Mouse (Mus musculus): ENCODE measurements at regions not wholly inside any gene's neighbourhood (a gene's known extent, or its start where the extent isn't known, plus 50 kb on each side); places are given as distances from the start of the nearest gene placed in this dataset.

GRCm38 (mm10) chr9:61633936-61634335 is 261.8 kb downstream of the Tle3 start:
- DNase-seq (ENCODE audit: low spot score): no peak

DNA sequence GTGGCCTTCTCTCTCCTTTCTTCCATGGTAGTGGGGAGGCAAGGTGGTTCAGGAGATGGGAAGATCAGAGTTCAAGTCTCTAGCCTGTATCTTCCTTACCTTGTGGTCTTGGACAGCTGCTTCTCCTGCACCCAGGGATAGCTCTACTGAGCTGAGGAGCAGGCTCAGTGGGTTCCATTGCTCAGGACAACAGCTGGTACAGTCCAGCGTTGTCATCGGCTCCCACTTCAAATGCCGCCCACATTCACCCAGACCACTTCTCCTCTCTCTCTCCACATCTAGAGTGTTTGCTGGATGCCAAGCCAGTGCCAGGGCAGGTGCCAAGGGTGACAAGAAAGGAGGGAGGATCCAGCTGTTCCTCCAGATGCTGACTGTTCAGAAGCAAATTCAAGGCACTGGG is 260.4 kb downstream of the Tle3 start:
- DNase-seq (ENCODE audit: low spot score): no peak

GRCm38 (mm10) chr9:61631097-61631496 is 258.9 kb downstream of the Tle3 start:
- no peak for DNase-seq (ENCODE audit: low spot score)

DNA sequence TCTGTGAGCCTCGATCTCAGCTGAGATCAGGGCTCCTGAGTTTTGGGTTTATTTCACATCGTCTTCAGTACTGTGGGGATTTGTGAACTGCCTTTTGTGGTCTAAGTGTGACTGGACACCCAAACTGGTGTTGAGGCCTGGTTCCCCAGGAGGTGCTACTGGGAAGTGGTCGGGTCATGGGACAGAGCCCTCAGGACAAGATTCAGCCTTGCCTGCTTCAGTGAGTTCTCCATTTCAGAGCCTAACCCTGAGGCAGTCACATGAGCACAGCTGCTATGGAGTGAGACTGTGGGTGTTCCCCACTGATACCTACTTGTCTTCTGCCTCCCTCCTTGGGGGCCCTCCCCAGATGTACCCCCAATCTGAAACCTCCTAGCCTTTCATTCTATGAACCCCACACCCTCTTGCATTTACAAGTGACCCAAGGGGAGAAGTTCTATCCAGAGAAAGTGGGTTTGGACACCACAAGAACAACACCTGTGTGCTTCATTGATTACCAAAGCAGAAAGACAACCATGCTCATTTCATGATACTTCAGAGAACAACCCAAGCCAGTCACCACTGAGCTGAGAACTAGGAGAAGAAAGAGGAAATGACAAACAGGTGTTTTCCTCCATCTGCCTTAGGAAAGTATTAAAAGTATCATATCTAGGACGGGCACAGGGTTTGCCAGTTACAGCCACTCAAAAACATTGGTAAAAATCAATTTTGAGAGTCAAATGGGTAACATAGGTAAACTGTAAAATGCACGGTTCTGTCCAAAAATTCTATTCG is 255.8 kb downstream of the Tle3 start:
- no peak for DNase-seq (ENCODE audit: low spot score)

- DNase-seq (ENCODE audit: low spot score): no peak
These were observed 250.8 kb downstream of the Tle3 start for GRCm38 (mm10) chr9:61622933-61623332.

DNA sequence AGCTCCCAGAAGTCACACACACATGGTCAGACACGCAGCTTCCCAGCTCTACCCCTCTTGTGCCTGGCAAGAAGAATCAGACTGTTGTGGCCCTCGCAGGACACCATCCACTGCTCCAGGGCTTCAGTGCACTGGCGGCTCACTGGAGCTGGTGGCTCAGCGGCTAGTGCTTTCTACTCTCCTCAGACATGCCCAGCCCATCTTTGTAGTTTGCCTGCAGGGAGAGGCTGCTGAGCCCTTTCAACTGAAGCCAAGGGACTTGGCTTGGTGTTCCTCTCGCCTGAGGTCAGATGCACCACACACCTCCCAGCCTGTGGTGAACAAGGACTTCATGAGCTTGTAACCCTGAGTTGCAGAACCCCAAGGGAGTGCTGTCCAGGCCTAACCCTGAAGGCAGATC is 249.8 kb downstream of the Tle3 start:
- no peak for DNase-seq (ENCODE audit: low spot score)

DNA sequence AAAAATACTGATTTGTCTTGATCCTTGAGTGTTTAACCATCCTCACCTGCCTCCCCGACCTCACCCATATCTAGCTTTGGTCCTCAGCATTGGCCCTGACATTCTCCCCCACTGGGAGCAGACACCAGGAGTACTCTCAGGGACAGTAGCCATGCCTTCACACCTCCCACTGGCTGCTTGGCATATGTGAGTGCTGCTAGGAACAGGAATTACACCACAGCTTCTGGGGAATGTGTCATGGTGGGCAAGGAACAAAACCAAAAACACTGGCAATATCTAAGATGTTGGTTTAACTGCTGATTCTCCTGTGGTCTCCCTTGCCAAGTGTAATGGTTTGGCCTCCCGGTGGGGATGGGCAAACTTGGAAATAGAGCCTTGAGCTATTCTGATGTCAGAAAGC is 248.6 kb downstream of the Tle3 start:
- no peak for DNase-seq (ENCODE audit: low spot score)

DNA sequence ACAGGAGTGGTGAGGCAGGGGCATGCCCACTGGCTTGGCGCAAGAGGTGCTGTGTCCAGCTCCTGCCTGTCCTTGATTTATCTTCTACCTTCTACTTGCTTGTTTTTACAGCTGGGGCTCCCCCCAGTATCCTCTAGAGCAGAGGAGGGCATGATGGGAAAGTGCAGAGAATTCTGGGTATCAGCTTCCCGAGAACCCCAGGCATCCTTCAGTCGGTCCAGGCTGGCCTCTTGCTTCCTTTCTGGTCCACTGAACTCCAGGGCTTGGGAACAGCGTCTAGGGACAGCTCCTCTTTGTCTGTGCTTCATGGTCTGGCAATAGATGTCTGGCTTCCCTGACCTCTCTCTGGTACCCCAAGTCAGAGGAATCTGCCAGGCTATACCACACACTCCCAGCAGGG is 247.9 kb downstream of the Tle3 start:
- no peak for DNase-seq (ENCODE audit: low spot score)

DNA sequence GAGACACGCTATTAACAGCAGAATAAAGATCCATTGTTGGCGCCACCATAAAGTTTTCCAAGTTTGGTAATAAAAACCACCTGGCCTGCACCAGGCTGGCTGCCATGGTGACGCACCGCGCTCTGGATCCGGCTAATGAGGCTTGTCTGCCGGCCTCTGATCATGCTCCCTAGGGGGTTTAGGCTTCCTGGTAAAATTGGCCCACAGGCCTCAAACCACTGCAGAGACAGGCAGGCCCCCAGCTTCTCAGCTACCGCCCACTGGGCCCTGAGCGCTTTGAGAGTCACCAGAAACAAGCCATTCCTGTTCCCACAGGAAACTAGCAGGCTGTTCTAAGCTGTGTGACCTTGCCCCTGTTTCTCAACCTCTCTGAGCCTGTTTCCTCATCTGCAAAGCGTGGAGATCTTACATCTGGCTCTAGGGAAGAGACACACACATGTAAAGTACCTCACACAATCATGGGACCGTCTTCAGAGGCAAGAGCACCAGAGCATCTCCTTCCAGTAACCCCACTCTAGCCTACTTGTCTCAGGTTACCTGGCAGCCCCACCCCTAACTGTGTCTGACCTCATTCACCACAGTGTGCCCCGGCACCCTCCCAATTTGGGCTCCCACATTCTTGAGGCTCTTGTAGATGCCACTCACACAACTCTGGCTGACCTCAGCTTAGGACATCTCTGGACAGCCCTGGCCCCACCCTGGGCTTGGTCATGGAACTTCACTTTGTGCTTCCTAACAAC is 246.5 kb downstream of the Tle3 start:
- DNase-seq (ENCODE audit: low spot score): peak; percentile 67

DNA sequence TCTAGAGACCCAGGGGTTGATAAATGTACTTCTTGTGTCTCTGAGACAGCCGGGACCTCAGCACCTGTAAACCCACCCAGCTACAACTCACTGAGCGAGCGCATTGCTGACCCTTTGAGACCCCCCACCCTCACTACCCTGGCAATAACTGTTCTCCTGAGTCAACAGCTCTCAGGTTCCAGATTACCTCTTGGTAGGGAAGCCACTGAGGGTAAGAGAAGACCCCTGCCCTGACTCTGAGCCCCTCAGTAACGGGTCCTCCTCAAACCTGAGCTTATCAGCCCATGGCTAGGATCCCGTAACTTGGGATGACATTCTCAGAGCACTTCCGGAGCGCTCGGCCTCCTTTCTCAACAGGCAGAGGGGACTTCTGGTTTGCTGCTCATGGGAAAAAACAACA is 245.8 kb downstream of the Tle3 start:
- DNase-seq (ENCODE audit: low spot score): no peak

DNA sequence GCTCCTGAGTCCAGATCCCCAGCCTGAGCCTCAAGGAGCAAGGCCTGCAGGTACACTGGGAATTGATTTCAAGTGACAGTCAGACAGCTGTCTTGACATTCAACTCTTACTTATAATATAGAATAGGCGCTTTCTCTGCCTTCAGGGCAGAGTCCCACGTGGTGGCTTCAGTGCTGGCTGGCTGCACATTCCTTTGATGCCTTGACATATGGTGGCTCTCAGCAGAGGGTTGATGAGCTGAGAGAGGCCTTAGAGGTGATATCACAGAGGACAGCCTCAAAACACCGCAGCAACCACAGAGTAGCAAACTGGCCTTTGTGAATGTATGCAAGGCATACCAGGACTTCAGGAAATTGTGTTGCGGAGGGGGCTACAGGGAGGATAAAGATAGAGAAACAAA is 243.4 kb downstream of the Tle3 start:
- no peak for DNase-seq (ENCODE audit: low spot score)

GRCm38 (mm10) chr9:61607576-61607975 is 235.4 kb downstream of the Tle3 start:
- no peak for DNase-seq (ENCODE audit: low spot score)

- no peak for DNase-seq (ENCODE audit: low spot score)
These were observed 230.3 kb downstream of the Tle3 start for GRCm38 (mm10) chr9:61602353-61602978.

DNA sequence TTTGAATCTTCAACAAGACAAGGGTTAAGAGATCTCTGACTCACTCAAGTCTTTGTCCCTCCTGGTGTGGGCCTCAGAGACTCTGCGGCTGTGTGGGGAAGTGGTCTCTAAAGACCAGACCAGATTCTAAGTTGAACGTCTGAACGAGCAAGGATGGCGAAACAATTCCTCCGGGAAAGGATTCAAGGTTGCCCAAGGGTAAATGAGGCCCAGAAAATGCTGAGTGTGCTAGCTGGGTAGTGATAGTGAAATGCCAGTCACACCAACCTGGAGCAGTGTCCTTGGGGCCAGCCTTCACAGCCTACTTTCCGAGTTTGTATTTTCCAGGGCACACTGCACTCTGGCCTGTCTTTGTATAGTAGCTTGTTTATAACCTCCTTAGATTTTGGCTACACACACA is 229.7 kb downstream of the Tle3 start:
- DNase-seq (ENCODE audit: low spot score): no peak

GRCm38 (mm10) chr9:61597287-61597686 is 225.1 kb downstream of the Tle3 start:
- no peak for DNase-seq (ENCODE audit: low spot score)

DNA sequence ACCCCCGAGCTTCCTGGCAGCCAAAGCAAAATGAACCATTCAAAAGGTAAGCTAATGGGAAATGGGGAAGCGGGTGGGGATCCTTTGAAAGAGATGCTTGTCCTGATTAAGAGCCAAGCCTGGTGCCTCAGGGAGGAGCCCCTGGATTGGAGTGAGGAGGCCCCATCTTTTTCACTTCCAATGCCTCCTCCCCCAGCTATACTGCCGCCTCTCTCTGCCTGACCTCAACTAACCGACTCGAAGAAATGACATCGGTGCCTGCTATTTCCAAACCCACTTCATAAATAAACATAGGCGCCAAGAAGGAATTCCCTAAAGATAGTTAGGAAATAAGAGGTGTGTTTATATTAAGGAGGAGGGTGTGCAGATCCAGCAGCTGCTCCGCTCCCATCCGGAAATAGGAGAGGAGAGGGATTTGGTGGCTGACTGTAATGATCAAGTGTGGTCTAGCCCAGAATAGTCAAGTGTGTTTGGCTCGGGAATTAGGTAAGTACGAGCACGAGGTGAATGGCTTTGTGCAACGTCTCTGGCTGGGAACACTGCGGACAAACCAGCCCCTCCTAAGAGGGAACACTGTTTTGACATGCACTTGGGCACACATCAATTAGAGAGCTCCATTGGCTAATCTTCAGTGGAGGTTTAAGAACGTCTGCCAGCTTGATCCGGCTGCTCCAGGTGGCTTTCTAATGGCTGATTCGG is 224.4 kb downstream of the Tle3 start:
- no peak for DNase-seq (ENCODE audit: low spot score)

- DNase-seq (ENCODE audit: low spot score): no peak
These were observed 223.2 kb downstream of the Tle3 start for GRCm38 (mm10) chr9:61595170-61595967.

DNA sequence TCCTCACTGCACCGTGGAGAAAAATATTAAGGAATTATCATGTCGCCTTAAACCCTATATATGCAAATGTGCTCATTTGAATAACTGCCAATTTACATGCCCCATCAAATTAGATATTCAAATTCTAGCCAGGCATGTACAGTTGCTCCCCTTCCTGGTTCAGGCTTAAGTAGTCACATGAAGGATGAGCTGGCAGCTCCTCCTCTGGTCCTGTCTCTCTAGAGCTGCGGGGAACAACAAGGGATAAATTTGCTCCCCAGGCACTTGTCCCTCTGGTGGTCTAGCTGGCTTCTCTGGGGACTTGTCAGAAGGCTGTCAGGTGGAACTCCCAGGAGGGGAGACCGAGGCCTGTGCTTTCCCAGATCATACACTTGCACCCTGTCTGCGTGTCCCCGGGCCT is 221.8 kb downstream of the Tle3 start:
- DNase-seq (ENCODE audit: low spot score): no peak

DNA sequence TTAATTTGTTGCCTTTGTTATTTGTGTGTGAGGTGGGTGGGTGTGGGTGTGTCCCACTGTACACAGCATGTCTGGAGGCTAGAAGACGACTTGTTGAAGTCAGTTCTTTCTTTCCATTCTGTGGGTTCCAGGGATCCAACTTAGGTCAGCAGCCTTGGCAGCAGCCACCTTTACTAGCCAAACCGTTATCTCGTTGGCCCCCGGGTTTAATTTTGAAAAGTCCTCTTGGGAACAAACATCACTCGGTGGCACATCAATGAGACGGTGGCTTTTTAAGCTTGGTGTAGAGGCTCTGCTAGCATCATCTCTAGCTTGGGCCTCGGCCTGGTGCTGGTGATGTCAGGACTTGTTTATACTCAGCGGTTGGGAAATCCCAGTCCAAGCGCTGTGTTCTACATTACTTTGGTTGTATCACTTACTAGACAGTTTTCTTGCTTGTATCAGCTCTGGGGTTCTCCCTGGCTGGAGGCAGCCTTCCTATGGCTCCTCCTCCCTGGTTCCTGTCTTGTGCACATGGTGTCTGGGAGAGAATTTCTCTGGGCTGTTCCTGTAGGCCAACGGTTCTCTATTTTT is 217.6 kb downstream of the Tle3 start:
- DNase-seq (ENCODE audit: low spot score): no peak

DNA sequence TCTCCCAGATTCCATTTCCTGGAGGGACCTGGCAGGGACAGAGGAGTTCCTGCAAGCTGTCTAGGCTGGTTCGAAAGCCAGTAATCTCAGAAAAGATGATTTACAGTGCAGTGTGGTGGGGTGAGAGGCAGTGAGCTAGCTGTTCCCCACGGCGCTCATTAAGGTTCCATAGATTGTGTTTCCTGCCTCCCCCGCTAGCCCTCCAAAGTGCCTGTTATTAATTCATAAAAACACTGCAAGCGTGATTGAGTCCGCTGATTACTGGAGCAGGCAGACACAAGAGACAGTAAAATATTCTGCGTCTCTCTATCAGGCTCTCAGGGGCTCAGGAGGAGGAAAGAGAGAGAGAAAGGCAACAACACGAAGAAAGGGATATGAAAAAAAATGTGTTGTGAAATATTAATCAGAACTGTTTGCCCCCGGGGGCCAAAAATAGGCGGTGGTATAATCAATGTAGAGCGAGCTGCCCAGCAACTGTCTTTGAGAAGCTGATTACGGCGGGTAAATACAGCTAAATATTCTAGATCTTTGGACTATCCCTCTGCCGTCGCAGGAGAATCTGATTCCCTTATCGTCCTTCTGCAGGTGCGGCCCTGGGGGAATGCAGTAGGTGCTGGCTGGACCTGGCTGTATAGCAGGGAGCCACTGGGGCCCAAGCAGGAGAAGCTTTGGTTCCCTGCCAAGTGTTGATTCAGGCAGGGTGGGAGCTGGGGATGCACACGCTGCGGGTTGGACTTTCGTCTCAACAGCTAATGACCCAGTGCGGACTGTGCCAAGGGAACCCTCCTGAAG is 211.3 kb downstream of the Tle3 start:
- DNase-seq (ENCODE audit: low spot score): no peak

All from gastrocnemius, adult 18-20 months (tissue).